Mouse (Mus musculus) forebrain, embryonic 11.5 days (tissue): ENCODE data around the gene Snx21. TPM values are rescaled to one million over a fixed set of nuclear protein-coding genes. Genes with fewer than 3 reads are reported as not detected.
A peak's percentile ranks its signal among the peaks of the same experiment; 100 is the strongest.

Experiments used
- ATAC-seq: fragments of 200-750 bp; cut with Nextera tagmentation; replicated peaks from 2 replicates; pipeline ENCODE4 v1.8.0; 2017; ENCODE audit warnings: moderate TSS enrichment; ENCODE audit not compliant: low FRiP score
- DNase-seq: peaks from one replicate; pipeline ENCODE4 v3.0.0-alpha.2; 2017; ENCODE audit warnings: low spot score
- H3K27ac ChIP-seq: fragments of 300-500 bp; sonication (generic); 2 replicates; pipeline ENCODE4 v1.5.1; 2014; ENCODE audit warnings: low read depth, low read length
- H3K27me3 ChIP-seq: fragments of 300-500 bp; sonication (generic); 2 replicates; pipeline ENCODE4 v1.6.1; 2014; ENCODE audit warnings: mild to moderate bottlenecking, low read length, mixed read lengths; ENCODE audit not compliant: control insufficient read depth, insufficient read depth
- H3K36me3 ChIP-seq: fragments of 300-500 bp; sonication (generic); 2 replicates; pipeline ENCODE4 v1.6.1; 2014; ENCODE audit warnings: mild to moderate bottlenecking, low read length, moderate library complexity, mixed read lengths; ENCODE audit not compliant: control insufficient read depth, insufficient read depth
- H3K4me1 ChIP-seq: fragments of 300-500 bp; sonication (generic); replicated peaks from 2 replicates; pipeline ENCODE4 v1.6.1; 2014; ENCODE audit warnings: low read length, mixed read lengths; ENCODE audit not compliant: control insufficient read depth, insufficient read depth
- H3K4me2 ChIP-seq: fragments of 300-500 bp; sonication (generic); 2 replicates; pipeline ENCODE4 v1.6.1; 2014; ENCODE audit warnings: low read depth, mild to moderate bottlenecking, low read length, moderate library complexity, mixed read lengths; ENCODE audit not compliant: severe bottlenecking
- H3K4me3 ChIP-seq: fragments of 300-500 bp; sonication (generic); 2 replicates; pipeline ENCODE4 v1.5.1; 2014; ENCODE audit warnings: low read depth, low read length
- H3K9ac ChIP-seq: fragments of 300-500 bp; sonication (generic); 2 replicates; pipeline ENCODE4 v1.6.1; 2014; ENCODE audit warnings: low read length
- H3K9me3 ChIP-seq: fragments of 300-500 bp; sonication (generic); 2 replicates; pipeline ENCODE4 v1.6.1; 2016; ENCODE audit warnings: low read length, mixed read lengths; ENCODE audit not compliant: control insufficient read depth
- WGBS: fragments of 180-500 bp; shearing (Covaris S2); extraction: QIAGEN DNeasy Blood & Tissue Kit; methylation state at CpG from one replicate; pipeline ENCODE4 v1.1.7; 2014; 5-methylcytosine and 5-hydroxymethylcytosine counted together
- polyA plus RNA-seq: library from polyadenylated mRNA; unstranded; fragments of >200 nt; fragmentation: Nextera tagmentation; extraction: Ambion mirVana; gene quantifications from 2 replicates; pipeline ENCODE4 v1.2.1, GENCODE M21; 2014

Snx21 gene
- polyA plus RNA-seq, 1 experiment from 2014 or later, result 13.1 TPM

GRCm38 (mm10) chr2:164765841-164766240 lies 19.8 kb upstream of the Snx21 start:
- Histone ChIP-seq H3K9me3 (no peaks in the 10 kb centered on the region), H3K4me2 (no peak overlapping the region), H3K9ac (no peak overlapping the region), H3K4me1 (peaks cover 2% of the 10 kb centered on the region), H3K36me3 (no peaks in the 10 kb centered on the region; the same call in 1 of the 2 replicates), H3K27me3 (no peaks in the 10 kb centered on the region), H3K4me3 (no peak overlapping the region), H3K27ac (no peak overlapping the region)
- ATAC-seq (no peak), DNase-seq (no peak)
- WGBS, result 78% methylated on average over 3 of the region's 3 CpGs

DNA sequence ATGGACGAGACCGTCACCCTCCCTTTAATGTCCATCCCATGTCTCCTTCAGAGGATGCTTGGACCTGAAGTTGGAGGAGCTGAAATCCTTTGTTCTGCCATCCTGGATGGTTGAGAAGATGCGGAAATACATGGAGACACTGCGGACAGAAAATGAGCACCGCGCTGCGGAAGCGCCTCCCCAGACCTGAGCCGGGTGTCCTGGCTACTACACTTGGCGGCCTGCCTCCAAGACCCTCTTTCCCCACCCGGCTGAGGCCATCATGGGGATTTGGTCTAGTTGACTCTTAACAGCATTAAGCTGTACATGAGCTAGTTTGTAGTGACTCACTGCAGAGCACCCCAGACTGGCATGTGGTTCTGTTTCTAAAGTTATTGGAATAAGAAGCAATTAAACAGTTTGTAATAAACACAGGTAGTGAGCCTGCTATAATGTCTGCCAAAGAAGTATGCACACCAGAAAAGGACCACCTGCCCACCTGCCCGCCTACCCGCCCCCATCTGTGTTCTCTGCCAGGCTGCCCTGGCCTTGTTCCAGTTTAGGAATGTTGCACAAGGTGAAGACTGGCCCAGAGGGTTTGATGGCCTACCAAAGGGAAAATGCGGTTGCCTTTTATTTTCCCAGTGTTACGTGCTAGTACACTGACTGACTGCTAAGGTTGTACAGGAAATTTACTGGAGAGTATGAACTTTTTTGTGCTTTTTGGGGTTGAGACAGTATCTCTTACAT lies 17.6 kb upstream of the Snx21 start:
- Histone ChIP-seq H3K9ac (no peak overlapping the region), H3K4me3 (no peak overlapping the region), H3K27ac (no peak overlapping the region), H3K4me2 (no peak overlapping the region), H3K36me3 (peaks cover 9% of the 10 kb centered on the region), H3K4me1 (peaks cover 15% of the 10 kb centered on the region), H3K9me3 (no peaks in the 10 kb centered on the region), H3K27me3 (no peaks in the 10 kb centered on the region)
- ATAC-seq (no peak), DNase-seq (peak; percentile 47)
- 94% methylated on average over 15 of the region's 15 CpGs for WGBS

- Histone ChIP-seq H3K27me3 (no peaks in the 10 kb centered on the region), H3K36me3 (peaks cover 9% of the 10 kb centered on the region), H3K9me3 (no peaks in the 10 kb centered on the region), H3K4me1 (peaks cover 15% of the 10 kb centered on the region), H3K27ac (no peak within 1 kb of the TSS), H3K9ac (peak within 1 kb of the TSS; percentile 96), H3K4me2 (peak within 1 kb of the TSS; percentile 64), H3K4me3 (peak within 1 kb of the TSS; percentile 95)
- WGBS, result 3% methylated on average over 53 of the region's 53 CpGs
- peak; percentile 99 for ATAC-seq
- peak; percentile 98 for DNase-seq
Measured at GRCm38 (mm10) chr2:164769258-164770037, 16.2 kb upstream of the Snx21 start, which contains the start of gene Ube2c. Gene Ube2c (plus strand): TSS chr2:164769898.

DNA sequence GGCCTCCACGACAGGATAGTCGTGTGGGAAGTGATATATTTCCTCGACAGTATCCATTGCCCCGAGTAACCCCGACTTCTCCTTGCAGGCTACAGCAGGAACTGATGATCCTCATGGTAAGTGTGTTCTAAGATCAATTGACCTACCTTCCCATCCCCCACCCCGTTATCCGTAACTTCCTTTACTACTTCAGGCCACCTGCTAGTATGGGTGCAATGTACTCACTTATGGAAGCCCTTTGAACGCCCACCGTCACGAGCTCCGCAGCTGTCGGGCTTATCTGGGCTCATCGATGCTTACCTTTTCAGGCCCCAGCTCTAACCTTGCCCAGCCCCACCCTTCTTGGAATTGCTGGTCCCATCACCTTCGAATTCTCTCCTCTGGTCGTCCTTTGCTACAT lies 15.3 kb upstream of the Snx21 start:
- H3K9me3 ChIP-seq, result no peaks in the 10 kb centered on the region
- ATAC-seq (no peak), DNase-seq (peak; percentile 50)
- peak overlapping the region; percentile 95 for H3K4me3 ChIP-seq
- peaks cover 9% of the 10 kb centered on the region for H3K36me3 ChIP-seq
- peaks cover 15% of the 10 kb centered on the region for H3K4me1 ChIP-seq
- H3K9ac ChIP-seq, result peak overlapping the region; percentile 96
- H3K27me3 ChIP-seq, result no peaks in the 10 kb centered on the region
- no peak overlapping the region for H3K27ac ChIP-seq
- peak overlapping the region; percentile 64 for H3K4me2 ChIP-seq
- WGBS, result 6% methylated on average over 15 of the region's 15 CpGs

DNA sequence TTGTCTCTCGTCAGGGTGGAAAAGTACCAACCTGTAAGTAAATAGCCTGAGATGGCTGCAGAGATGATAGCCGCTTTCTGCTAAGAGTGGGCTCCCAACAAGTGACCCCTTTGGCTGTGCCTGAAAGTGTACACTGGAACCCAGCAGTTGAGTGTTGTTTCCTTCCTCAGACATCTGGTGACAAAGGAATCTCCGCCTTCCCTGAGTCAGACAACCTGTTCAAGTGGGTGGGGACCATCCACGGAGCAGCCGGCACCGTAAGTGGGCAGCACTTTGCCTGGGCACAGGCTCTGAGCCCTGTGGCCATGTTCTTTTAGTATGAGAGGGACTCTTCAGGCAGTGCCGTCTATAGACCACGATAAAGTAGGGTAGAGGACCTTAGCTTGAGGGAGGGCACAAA lies 14.5 kb upstream of the Snx21 start:
- 81% methylated on average over 8 of the region's 8 CpGs for WGBS
- no peak overlapping the region for H3K27ac ChIP-seq
- H3K36me3 ChIP-seq, result peaks cover 9% of the 10 kb centered on the region

GRCm38 (mm10) chr2:164773229-164773988 lies 12.2 kb upstream of the Snx21 start:
- Histone ChIP-seq H3K27me3 (no peaks in the 10 kb centered on the region), H3K4me2 (no peak overlapping the region), H3K4me1 (peaks cover 15% of the 10 kb centered on the region), H3K27ac (no peak overlapping the region), H3K9ac (no peak overlapping the region), H3K36me3 (peaks cover 9% of the 10 kb centered on the region), H3K9me3 (no peaks in the 10 kb centered on the region), H3K4me3 (no peak overlapping the region)
- ATAC-seq, result no peak
- 79% methylated on average over 14 of the region's 14 CpGs for WGBS
- DNase-seq, result no peak

More for the DNA sequence above, 14.5 kb upstream of the Snx21 start:
- Histone ChIP-seq H3K4me1 (peaks cover 15% of the 10 kb centered on the region), H3K4me2 (peak overlapping the region; percentile 64), H3K9ac (peak overlapping the region; percentile 96), H3K9me3 (no peaks in the 10 kb centered on the region), H3K27me3 (no peaks in the 10 kb centered on the region), H3K4me3 (peak overlapping the region; percentile 95)
- DNase-seq (peak; percentile 48), ATAC-seq (no peak)

GRCm38 (mm10) chr2:164773989-164774364 lies 11.6 kb upstream of the Snx21 start:
- DNase-seq (no peak), ATAC-seq (no peak)
- no peak overlapping the region for H3K9ac ChIP-seq
- WGBS, result 93% methylated on average over 5 of the region's 5 CpGs
- no peak overlapping the region for H3K4me3 ChIP-seq
- no peak overlapping the region for H3K4me2 ChIP-seq
- peaks cover 9% of the 10 kb centered on the region for H3K36me3 ChIP-seq
- H3K27ac ChIP-seq, result no peak overlapping the region
- H3K9me3 ChIP-seq, result no peaks in the 10 kb centered on the region
- no peaks in the 10 kb centered on the region for H3K27me3 ChIP-seq
- H3K4me1 ChIP-seq, result peaks cover 15% of the 10 kb centered on the region

DNA sequence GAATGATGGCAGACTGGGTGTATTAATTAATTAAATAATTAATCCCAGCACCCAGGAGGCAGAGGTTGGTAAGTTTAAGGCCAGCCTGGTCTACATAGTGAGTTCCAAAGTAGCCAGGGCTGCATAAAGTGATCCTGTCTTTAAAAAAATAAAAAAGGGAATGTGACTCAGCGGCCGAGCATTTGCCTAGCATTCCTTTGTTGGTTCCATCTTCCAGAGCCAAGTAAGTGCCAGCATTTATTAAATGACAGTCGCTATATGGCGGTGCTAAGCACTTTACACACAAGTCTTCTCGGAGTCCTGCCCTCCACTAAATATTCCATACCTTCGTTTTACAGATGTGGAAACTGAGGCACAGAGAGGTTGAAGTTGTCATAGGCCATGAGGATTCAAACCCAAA lies 9.5 kb upstream of the Snx21 start:
- no peak overlapping the region for H3K27ac ChIP-seq
- H3K36me3 ChIP-seq, result peaks cover 9% of the 10 kb centered on the region
- 91% methylated on average over 6 of the region's 6 CpGs for WGBS
- H3K9me3 ChIP-seq, result no peaks in the 10 kb centered on the region
- H3K9ac ChIP-seq, result no peak overlapping the region
- peaks cover 10% of the 10 kb centered on the region for H3K4me1 ChIP-seq
- no peaks in the 10 kb centered on the region for H3K27me3 ChIP-seq
- H3K4me2 ChIP-seq, result no peak overlapping the region
- ATAC-seq (no peak), DNase-seq (no peak)
- no peak overlapping the region for H3K4me3 ChIP-seq
